Mouse (Mus musculus): ENCODE measurements around the gene Smpd4.

GRCm38 (mm10) chr16:17647156-17647555, 28.0 kb downstream of the Smpd4 start:
- no peak for TF ChIP-seq POLR2A (IDR thresholded peaks at IDR 0.05; ENCODE audit: insufficient read depth, low read depth, low read length)
- no peak for TF ChIP-seq CTCF (IDR thresholded peaks at IDR 0.05)
- TF ChIP-seq EP300 (IDR thresholded peaks at IDR 0.05; ENCODE audit: insufficient read depth, low read depth, low read length), result no peak
